Mouse (Mus musculus): ENCODE data around the gene Lmf2. TPM values are rescaled to one million over a fixed set of nuclear protein-coding genes. Genes with fewer than 3 reads are reported as not detected.

Gene Lmf2
- polyA plus RNA-seq, 1 experiment from 2014 or later = 47.3 TPM

DNA sequence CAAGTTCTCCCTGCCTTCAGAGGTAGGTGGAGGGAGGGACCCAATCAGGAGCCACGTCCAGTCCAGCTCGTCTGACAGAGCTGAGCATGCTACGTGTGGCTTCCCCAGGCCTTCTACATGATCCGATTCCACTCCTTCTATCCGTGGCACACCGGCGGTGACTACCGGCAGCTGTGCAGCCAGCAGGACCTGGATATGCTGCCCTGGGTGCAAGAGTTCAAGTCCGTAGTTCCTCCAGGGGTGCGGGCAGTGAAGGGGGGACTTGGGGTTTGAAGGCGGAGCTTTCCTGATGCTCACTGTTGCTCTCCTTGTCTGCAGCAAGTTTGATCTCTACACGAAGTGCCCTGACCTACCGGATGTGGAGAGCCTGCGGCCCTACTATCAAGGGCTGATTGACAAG is 19.0 kb downstream of the Lmf2 start:
- H3K27me3 ChIP-seq = no peaks in the 10 kb centered on the region

DNA sequence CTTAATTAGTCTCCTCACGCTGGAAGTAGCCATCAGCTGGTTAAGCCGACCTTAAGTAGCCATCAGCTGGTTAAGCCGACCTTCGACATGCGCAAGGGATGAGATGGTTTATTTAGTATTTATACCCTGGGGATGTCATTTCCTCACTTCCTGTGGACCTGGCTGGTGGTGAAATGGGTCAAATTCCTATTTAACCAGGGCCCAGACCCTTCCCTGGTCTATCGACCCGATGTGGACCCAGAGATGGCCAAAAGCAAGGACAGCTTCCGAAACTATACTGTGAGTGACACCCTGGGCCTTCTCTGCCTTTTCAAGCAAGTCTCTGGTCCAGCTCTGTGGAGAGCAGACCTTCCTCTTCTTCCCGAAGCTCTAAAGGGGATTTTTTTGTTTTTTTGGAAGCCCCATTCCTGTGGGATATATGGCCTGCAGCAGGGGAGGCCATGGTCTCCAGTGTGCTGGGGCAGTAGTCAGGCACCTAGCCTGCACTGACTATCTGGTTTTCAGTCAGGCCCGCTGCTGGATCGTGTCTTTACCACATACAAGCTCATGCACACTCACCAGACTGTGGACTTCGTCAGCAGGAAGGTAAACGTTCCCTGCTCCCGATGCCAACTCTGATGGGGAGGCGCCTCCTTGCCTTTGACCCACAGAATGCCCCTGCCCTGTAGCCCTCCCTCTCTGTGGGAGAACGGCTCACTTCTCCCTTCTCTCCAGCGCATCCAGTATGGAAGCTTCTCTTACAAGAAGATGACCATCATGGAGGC is 20.5 kb downstream of the Lmf2 start:
- Histone ChIP-seq H3K9ac (no peak overlapping the region; the same call in 1 of the 2 replicates), H3K27me3 (no peaks in the 10 kb centered on the region), H3K4me1 (no peaks in the 10 kb centered on the region), H3K9me3 (replicated peaks) (no peaks in the 10 kb centered on the region), H3K27ac (no peak overlapping the region), H3K4me3 (no peak overlapping the region), H3K4me2 (replicated peaks) (no peak overlapping the region), H3K36me3 (no peaks in the 10 kb centered on the region)
- no peak for ATAC-seq (ENCODE audit: low FRiP score)
- WGBS = 84% methylated on average over 17 of the region's 17 CpGs

More for the DNA sequence above, 19.0 kb downstream of the Lmf2 start:
- Histone ChIP-seq H3K9me3 (replicated peaks) (no peaks in the 10 kb centered on the region), H3K9ac (no peak overlapping the region), H3K4me2 (replicated peaks) (no peak overlapping the region), H3K36me3 (no peaks in the 10 kb centered on the region), H3K27ac (no peak overlapping the region), H3K4me3 (no peak overlapping the region), H3K4me1 (no peaks in the 10 kb centered on the region)
- no peak for ATAC-seq (ENCODE audit: low FRiP score)
- 83% methylated on average over 14 of the region's 14 CpGs for WGBS

DNA sequence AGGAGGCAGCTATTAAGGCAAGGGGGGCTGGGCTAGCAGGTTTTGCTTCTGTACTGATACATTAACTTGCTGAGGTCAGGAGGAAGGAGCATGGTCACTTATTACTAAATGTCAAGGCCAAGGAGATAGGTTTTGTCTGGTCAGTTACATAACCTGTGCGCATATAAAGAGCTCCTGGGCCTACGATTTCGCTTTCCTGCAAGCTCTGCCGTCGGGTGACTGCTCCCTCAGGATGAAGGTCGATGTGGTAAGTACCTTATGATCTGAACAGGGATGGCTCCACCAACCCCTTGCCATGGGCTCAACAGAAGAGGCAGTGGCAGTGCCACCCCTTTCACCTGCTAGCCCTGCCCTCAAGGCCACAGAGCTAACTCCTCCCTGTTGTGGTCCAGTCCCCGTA is 21.2 kb downstream of the Lmf2 start, which contains the start of gene Miox:
Gene Miox, plus strand, starts transcription at position 128 of the 400 bp plus-strand sequence.
- 94% methylated on average over 7 of the region's 7 CpGs for WGBS
- H3K36me3 ChIP-seq = no peaks in the 10 kb centered on the region
- no peak within 1 kb of the TSS; the same call in 1 of the 2 replicates for H3K9ac ChIP-seq
- H3K4me1 ChIP-seq = no peaks in the 10 kb centered on the region
- H3K4me3 ChIP-seq = no peak within 1 kb of the TSS
- H3K4me2 ChIP-seq (replicated peaks) = no peak within 1 kb of the TSS
- no peaks in the 10 kb centered on the region for H3K9me3 ChIP-seq (replicated peaks)
- no peak within 1 kb of the TSS for H3K27ac ChIP-seq
- no peaks in the 10 kb centered on the region for H3K27me3 ChIP-seq
- ATAC-seq (ENCODE audit: low FRiP score) = no peak

DNA sequence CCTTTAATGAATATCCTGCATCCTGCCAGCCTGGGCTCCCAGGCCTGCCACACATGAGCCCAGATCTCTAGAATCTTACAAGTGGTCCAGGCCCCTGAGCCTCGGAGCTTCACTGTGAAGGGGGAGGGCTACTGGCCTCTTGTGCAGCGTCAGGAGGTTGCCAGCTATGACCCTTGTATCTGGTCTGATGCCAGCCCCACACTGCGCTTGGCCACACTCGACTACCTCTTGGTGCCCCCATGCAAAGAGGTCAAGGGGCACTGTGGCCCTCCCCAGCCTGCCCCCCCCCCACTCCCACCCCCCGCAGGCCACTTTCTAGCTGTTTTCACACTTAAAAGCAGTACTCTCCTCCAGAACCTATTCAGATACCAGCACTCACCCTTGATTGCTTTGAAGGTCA is 29.0 kb downstream of the Lmf2 start:
- ATAC-seq (ENCODE audit: low FRiP score) = no peak
- Histone ChIP-seq H3K4me1 (peaks cover 5% of the 10 kb centered on the region; the same call in 1 of the 2 replicates), H3K4me3 (no peak overlapping the region), H3K9me3 (replicated peaks) (no peaks in the 10 kb centered on the region), H3K27ac (no peak overlapping the region), H3K9ac (no peak overlapping the region), H3K36me3 (no peaks in the 10 kb centered on the region), H3K27me3 (peaks cover 15% of the 10 kb centered on the region), H3K4me2 (replicated peaks) (no peak overlapping the region)
- 61% methylated on average over 5 of the region's 5 CpGs for WGBS

DNA sequence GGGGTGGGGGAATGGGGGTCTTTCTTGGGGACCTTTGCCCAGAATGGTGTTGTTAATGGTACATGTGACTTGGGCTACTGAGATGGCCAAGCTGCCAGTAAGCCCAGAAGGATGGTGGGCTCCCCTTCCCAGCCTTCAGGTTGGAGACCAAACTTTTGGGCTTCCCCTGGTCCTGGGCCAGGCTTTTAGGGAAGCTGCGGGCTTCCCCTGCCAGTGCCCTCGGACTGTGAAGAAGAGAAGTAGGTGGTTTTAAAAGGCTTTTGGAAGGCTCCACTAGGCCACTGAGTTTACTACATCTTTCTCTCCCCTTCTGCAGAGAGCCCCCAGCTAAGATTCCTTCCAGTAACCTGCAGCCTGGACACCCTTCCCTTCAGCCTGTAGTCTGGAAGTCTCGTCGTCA is 31.8 kb downstream of the Lmf2 start:
- Histone ChIP-seq H3K9me3 (replicated peaks) (no peaks in the 10 kb centered on the region), H3K27ac (no peak overlapping the region), H3K4me1 (peaks cover 5% of the 10 kb centered on the region; the same call in 1 of the 2 replicates), H3K9ac (no peak overlapping the region), H3K4me3 (no peak overlapping the region), H3K36me3 (no peaks in the 10 kb centered on the region), H3K4me2 (replicated peaks) (no peak overlapping the region), H3K27me3 (peaks cover 15% of the 10 kb centered on the region)
- 87% methylated on average over 4 of the region's 4 CpGs for WGBS
- ATAC-seq (ENCODE audit: low FRiP score) = no peak

DNA sequence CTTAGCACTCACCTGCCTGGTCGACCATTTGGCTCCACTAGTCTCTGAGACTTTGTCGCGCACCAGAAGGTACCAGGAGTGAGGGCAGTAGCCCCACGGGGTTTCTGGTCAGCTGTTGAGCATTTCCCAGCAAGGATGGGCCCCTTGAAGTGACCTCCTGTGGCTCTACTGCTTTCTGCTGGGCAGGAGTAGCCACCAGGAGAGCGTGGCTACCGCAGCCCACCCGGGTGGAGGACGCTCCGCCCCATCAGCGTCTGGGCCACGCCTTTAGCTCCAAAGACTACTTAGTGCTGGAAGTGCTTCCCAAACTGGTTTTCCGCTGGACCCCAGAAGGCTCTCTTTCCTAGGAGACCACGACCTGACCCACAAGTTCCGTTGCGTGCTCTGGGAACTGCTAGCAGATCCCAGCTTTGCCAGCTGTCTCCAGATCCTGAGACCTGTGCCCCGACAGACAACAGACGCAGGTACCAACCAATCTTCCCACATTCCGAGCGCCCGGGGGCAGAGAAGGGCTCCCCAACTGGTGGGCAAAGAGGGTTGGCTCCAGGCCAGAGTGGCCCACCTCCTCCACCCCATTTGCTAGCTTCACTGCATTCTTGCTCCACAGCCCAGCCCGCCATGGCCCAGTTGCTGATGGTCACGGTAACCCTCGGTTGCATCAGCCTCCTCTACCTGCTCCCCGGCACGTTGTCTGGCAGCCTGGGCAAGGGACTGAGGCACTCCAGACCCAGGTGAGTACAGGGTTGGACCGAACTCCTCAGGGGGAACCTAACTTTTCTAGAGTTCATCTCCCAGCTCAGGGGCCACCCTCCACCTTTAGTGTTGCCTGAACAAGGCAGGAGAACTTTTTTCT is 32.6 kb downstream of the Lmf2 start, which contains the start of gene Adm2:
Gene Adm2, plus strand, starts transcription at position 51 of the 853 bp plus-strand sequence.
- Histone ChIP-seq H3K4me1 (peaks cover 5% of the 10 kb centered on the region; the same call in 1 of the 2 replicates), H3K4me2 (replicated peaks) (peak within 1 kb of the TSS; percentile 32), H3K4me3 (no peak within 1 kb of the TSS; the same call in 1 of the 2 replicates), H3K27ac (no peak within 1 kb of the TSS), H3K27me3 (peaks cover 15% of the 10 kb centered on the region), H3K36me3 (no peaks in the 10 kb centered on the region), H3K9ac (0 out of 2 replicates have a peak within 1 kb of the TSS, but pooled peaks have one; percentile 44), H3K9me3 (replicated peaks) (no peaks in the 10 kb centered on the region)
- WGBS = 8% methylated on average over 26 of the region's 26 CpGs
- no peak for ATAC-seq (ENCODE audit: low FRiP score)

DNA sequence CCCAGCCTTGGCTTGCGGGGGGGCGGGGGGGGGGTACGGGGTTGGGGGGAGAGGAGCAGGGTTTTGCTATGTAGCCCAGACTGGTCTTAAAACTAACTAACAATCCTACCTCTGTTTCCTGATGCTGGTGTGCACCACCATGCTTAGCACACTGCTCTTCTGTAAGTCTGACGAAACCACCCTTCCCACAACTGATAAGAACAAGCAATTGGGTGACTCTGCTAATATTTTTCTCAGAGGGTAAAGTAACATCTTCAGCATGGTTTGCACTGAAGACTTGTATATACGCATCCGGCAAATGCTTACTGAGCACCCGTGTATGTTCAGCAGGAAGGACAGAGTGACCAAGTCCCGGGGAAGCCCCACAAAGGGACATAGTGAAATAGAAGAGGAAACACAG is 34.2 kb downstream of the Lmf2 start:
- Histone ChIP-seq H3K36me3 (no peaks in the 10 kb centered on the region), H3K27me3 (peaks cover 15% of the 10 kb centered on the region), H3K4me1 (peaks cover 5% of the 10 kb centered on the region; the same call in 1 of the 2 replicates), H3K4me3 (no peak overlapping the region), H3K4me2 (replicated peaks) (no peak overlapping the region), H3K9me3 (replicated peaks) (no peaks in the 10 kb centered on the region), H3K27ac (no peak overlapping the region), H3K9ac (no peak overlapping the region)
- 77% methylated on average over 8 of the region's 8 CpGs for WGBS
- no peak for ATAC-seq (ENCODE audit: low FRiP score)

DNA sequence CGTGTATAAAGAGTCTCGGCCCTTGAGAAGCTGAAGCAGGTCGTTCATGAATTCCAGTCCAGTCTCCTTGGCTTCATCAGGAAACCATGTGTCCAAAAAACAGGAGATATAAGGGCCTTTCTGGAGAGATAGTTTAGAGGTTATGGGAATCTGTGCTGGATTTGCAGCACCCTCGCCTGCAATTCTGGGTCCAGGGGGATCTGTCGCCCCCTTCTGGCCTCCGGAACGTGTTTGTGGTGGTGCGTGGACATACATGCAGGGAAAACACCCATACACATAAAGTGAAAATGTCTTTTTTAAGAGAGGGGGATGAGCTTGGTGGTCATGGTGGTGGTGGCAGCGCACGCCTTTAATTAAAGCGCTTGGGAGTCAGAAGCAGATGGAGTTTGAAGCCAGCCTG is 39.3 kb downstream of the Lmf2 start:
- Histone ChIP-seq H3K9me3 (replicated peaks) (no peaks in the 10 kb centered on the region), H3K9ac (no peak overlapping the region), H3K27ac (no peak overlapping the region), H3K4me3 (no peak overlapping the region), H3K4me1 (peaks cover 27% of the 10 kb centered on the region), H3K27me3 (no peaks in the 10 kb centered on the region), H3K4me2 (replicated peaks) (no peak overlapping the region), H3K36me3 (no peaks in the 10 kb centered on the region)
- ATAC-seq (ENCODE audit: low FRiP score) = no peak
- WGBS = 64% methylated on average over 11 of the region's 11 CpGs

DNA sequence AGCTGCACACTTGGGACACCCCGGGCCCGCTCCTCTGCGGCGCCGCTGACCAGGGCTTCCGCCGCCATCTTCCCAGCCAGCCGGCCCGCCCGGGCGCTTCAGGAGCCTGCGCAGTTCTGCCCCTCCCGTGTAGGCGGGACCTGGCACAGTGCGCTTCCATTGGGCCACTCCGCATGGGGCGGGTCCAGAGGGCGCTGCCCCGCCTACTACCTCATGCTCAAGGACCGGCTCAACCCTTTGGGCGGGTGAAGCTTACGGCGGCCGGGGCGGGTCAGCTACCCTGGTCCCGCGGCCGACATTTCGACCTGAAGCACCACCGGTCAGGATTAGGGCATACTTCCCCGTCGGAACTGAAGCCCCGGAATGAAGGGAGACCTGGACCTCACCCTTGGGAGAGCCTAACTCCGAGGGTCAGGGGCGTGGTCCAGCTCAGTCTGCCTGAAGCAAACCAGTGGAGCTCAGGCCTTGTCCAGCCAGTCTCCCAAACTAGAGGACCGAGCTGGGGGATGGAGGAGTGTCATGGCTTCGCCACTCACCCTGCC is 40.2 kb downstream of the Lmf2 start, which contains the start of gene Sbf1:
Gene Sbf1, minus strand, starts transcription at position 122 of the 542 bp plus-strand sequence.
- ATAC-seq (ENCODE audit: low FRiP score) = peak; percentile 100
- WGBS = under 1% methylated on average over 37 of the region's 37 CpGs
- Histone ChIP-seq H3K4me1 (peaks cover 32% of the 10 kb centered on the region), H3K9ac (peak within 1 kb of the TSS; percentile 96), H3K36me3 (no peaks in the 10 kb centered on the region), H3K4me3 (peak within 1 kb of the TSS; percentile 98), H3K27ac (peak within 1 kb of the TSS; percentile 62), H3K9me3 (replicated peaks) (no peaks in the 10 kb centered on the region), H3K4me2 (replicated peaks) (peak within 1 kb of the TSS; percentile 95), H3K27me3 (no peaks in the 10 kb centered on the region)

DNA sequence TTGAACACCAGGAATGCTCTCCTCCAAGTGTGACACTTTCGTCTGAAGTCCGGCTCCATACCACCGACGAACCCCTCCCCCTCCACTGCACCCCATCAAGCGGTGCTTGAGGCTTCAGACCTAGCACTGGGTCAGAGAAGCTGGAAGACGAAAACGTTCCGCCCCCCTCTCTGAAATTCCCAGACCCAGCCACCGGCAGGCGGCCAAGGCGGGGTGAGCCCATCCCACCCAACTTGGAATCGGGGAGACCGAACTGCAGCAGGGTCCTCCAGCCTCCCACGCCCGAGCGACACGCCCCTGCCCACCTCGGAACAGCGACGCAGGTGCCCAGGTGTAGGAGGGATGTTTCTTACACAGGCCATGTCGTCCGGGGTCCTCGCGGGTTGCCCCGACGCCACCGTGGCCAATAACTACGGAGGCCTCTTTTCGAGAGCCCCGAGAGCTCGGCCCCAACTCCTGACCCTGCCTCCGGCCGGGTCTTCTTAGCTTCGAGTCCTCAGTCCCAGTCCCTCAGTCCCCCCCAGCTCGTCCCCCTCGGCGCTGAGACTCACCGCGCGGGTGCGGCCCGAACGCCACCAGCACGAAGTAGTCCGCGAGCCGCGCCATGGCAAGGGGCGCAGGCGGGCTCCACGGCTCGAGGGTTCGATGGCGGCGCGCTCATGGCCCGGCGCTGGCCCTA is 40.8 kb downstream of the Lmf2 start:
- ATAC-seq (ENCODE audit: low FRiP score) = peak; percentile 76
- H3K9me3 ChIP-seq (replicated peaks) = no peaks in the 10 kb centered on the region
- H3K4me3 ChIP-seq = peak overlapping the region; percentile 98
- peak overlapping the region; percentile 44 for H3K27ac ChIP-seq
- peak overlapping the region; percentile 96 for H3K9ac ChIP-seq
- no peaks in the 10 kb centered on the region for H3K36me3 ChIP-seq
- H3K4me1 ChIP-seq = peaks cover 36% of the 10 kb centered on the region
- no peaks in the 10 kb centered on the region for H3K27me3 ChIP-seq
- under 1% methylated on average over 58 of the region's 58 CpGs for WGBS
- peak overlapping the region; percentile 95 for H3K4me2 ChIP-seq (replicated peaks)

DNA sequence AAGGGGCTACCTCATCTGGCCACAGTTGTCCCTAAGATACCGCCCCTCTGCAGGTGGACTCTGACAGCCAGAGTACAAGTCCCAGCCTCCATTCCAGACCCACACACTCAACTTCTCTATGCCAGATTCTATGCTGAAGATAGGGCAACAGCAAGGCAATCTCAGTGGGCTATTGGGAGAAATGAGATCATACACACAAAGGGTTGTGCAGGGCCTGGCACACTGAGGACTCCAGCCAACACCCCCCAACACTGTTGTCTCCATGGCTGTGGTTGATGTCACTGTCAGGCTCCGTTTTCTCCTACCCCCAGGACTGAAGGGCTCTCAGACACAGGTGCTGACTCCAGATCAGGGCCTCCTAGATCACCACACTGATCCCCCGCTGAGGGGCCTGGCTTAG is 41.4 kb downstream of the Lmf2 start:
- 0 out of 2 replicates have a peak, but pooled peaks have one; percentile 1 for ATAC-seq (ENCODE audit: low FRiP score)
- H3K27ac ChIP-seq = no peak overlapping the region
- no peaks in the 10 kb centered on the region for H3K27me3 ChIP-seq
- H3K4me1 ChIP-seq = peaks cover 36% of the 10 kb centered on the region
- peak overlapping the region; percentile 96 for H3K9ac ChIP-seq
- H3K4me3 ChIP-seq = peak overlapping the region; percentile 98
- H3K36me3 ChIP-seq = no peaks in the 10 kb centered on the region
- H3K4me2 ChIP-seq (replicated peaks) = peak overlapping the region; percentile 95
- WGBS = 35% methylated on average over 3 of the region's 3 CpGs
- H3K9me3 ChIP-seq (replicated peaks) = no peaks in the 10 kb centered on the region
